Comparison of ENCODE assay signal across 9 mouse cellular contexts in the genomic region with DNA sequence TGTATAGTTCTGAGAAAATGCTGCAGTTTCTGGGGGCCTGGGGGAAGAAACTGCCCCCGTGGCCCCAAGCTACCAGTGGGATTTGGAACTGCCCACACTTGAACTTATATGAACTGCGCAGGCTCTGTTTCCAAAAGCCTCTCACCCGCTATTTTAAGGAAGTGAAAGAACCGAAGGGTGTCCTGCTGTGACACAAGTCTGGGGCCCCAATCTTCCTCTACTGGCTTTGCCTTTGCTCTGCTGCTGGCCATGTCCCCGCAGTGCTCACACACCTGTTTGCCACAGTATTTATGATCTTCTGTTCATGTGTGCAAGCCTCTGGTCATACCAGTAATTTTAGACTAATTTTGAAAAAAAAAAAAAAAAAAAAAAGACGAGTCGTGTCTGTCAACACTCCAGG. TPM values are rescaled to one million over a fixed set of nuclear protein-coding genes. Genes with fewer than 3 reads are reported as not detected.
DNase-seq lines count a peak whose midpoint lies in the region; ATAC-seq lines count a peak whose summit lies in the region.
"Had no signal": no experiment of that assay in that cellular context is flagged by ENCODE, and none has a peak within 500 bp of the region (broad histone marks: within the 10 kb centered on the region; RNA-seq: fewer than 3 reads in every experiment).

No protein-coding gene starts in this region.

- no peaks in the 10 kb centered on the region for H3K27me3 ChIP-seq in heart, embryonic 14.5 days (ENCODE audit: control insufficient read depth, insufficient read depth, low read length)
- H3K27me3 ChIP-seq in liver, embryonic 16.5 days (ENCODE audit: control insufficient read depth, insufficient read depth, low read depth, low read length): no peaks in the 10 kb centered on the region

- H3K4me3 ChIP-seq in heart, embryonic 14.5 days (ENCODE audit: control insufficient read depth in 1 of 2, insufficient read depth in 1 of 2, low read depth in 1 of 2, low read length in 2 of 2): peak overlapping the region in 1 of 2 experiments; percentile 54; a peak in 2 of 4 replicates
- H3K4me3 ChIP-seq in liver, embryonic 16.5 days (ENCODE audit: low read depth, low read length): peak overlapping the region; percentile 62; the same call in 1 of the 2 replicates

- 0 out of 2 replicates have a peak, but pooled peaks cover 4% of the 10 kb centered on the region for H3K36me3 ChIP-seq in heart, embryonic 14.5 days (ENCODE audit: control insufficient read depth, insufficient read depth, low read length)
- no peaks in the 10 kb centered on the region for H3K36me3 ChIP-seq in liver, embryonic 16.5 days (ENCODE audit: control insufficient read depth, insufficient read depth)

- 28% methylated on average over 7 of the region's 7 CpGs for WGBS in heart, embryonic 14.5 days
- 10% methylated on average over 7 of the region's 7 CpGs for WGBS in liver, embryonic 16.5 days (ENCODE audit: insufficient replicate concordance)

- H3K27ac ChIP-seq in heart, embryonic 14.5 days (replicated peaks in 1 of 2; ENCODE audit: control insufficient read depth in 1 of 2, insufficient read depth in 1 of 2, low read depth in 2 of 2, low read length in 2 of 2): 0 out of 4 replicates have a peak overlapping the region, but pooled peaks of 1 of the 2 experiments have one; percentile 33
- H3K27ac ChIP-seq in liver, embryonic 16.5 days (ENCODE audit: low read length): peak overlapping the region; percentile 79

- DNase-seq in A20 (ENCODE audit: low read depth, low spot score) (peak; percentile 90), ES-CJ7 (ENCODE audit: low read depth, low spot score) (peak; percentile 28)
- DNase-seq in spleen, adult 12 weeks (ENCODE audit: low spot score): peak; percentile 5
- DNase-seq in adrenal gland, adult 2 months: no peak
- DNase-seq in testis, postnatal 10 days (ENCODE audit: low spot score): no peak
- DNase-seq in yolk sac, embryonic 10.5 days (ENCODE audit: low spot score): no peak

- no peak for ATAC-seq in heart, embryonic 14.5 days (ENCODE audit: insufficient number of reproducible peaks, insufficient read depth, low FRiP score, low read depth)
- no peak for ATAC-seq in liver, embryonic 16.5 days (ENCODE audit: low read depth)

- H3K4me2 ChIP-seq in heart, embryonic 14.5 days (ENCODE audit: low read length): peak overlapping the region; percentile 95
- peak overlapping the region; percentile 70 for H3K4me2 ChIP-seq in liver, embryonic 16.5 days (ENCODE audit: low read depth, low read length)

- peaks cover 3 to 10% of the 10 kb centered on the region in 2 experiments; a peak in 1 of 4 replicates for H3K4me1 ChIP-seq in heart, embryonic 14.5 days (ENCODE audit: control insufficient read depth in 2 of 2, insufficient read depth in 2 of 2, low read length in 2 of 2)
- no peaks in the 10 kb centered on the region; the same call in 1 of the 2 replicates for H3K4me1 ChIP-seq in liver, embryonic 16.5 days (ENCODE audit: control insufficient read depth, low read depth, low read length)

- H3K9ac ChIP-seq in heart, embryonic 14.5 days (ENCODE audit: low read length): peak overlapping the region; percentile 72; the same call in 1 of the 2 replicates
- H3K9ac ChIP-seq in liver, embryonic 16.5 days (ENCODE audit: low read depth, low read length): no peak overlapping the region

- no peaks in the 10 kb centered on the region for H3K9me3 ChIP-seq in heart, embryonic 14.5 days (ENCODE audit: control insufficient read depth, low read length)
- H3K9me3 ChIP-seq in liver, embryonic 16.5 days (replicated peaks; ENCODE audit: control insufficient read depth, low read length): no peaks in the 10 kb centered on the region

RNA-seq across cellular contexts. Expression of a gene that starts 1.1 kb away (rescaled TPM):
- polyA plus RNA-seq in heart, embryonic 14.5 days (2014; fragmentation: Nextera tagmentation; extraction: Ambion mirVana): 6.0 and 7.3 TPM in 2 replicates
- polyA plus RNA-seq in liver, embryonic 16.5 days (2015; fragmentation: Nextera tagmentation; extraction: Ambion mirVana): 4.2 and 4.6 TPM in 2 replicates
- 1 to 10 TPM; 3.5 to 7.5 TPM for total RNA-seq in adrenal gland, adult 2 months (2021)
- 1.5 and 2.2 TPM in 2 replicates for polyA plus RNA-seq in adrenal gland, adult 2 months (2012; rRNA removed)

RNA-seq across cellular contexts. Expression of a gene that starts 26.7 kb away (rescaled TPM):
- 6.0 and 8.0 TPM in 2 replicates for polyA plus RNA-seq in heart, embryonic 14.5 days (2014; fragmentation: Nextera tagmentation; extraction: Ambion mirVana)
- polyA plus RNA-seq in liver, embryonic 16.5 days (2015; fragmentation: Nextera tagmentation; extraction: Ambion mirVana): 1.0 and 1.3 TPM in 2 replicates
- 10 to 100 TPM in 1 of 2 experiments, 1 to 10 TPM in 1; 8.0 to 12.3 TPM for total RNA-seq in adrenal gland, adult 2 months (2021)
- polyA plus RNA-seq in adrenal gland, adult 2 months (2012; rRNA removed): 2.6 and 3.1 TPM in 2 replicates

RNA-seq across cellular contexts. Expression of a gene that starts 31.1 kb away (rescaled TPM):
- polyA plus RNA-seq in heart, embryonic 14.5 days (2014; fragmentation: Nextera tagmentation; extraction: Ambion mirVana): not detected in 2 replicates
- polyA plus RNA-seq in liver, embryonic 16.5 days (2015; fragmentation: Nextera tagmentation; extraction: Ambion mirVana): not detected in 2 replicates
- total RNA-seq in adrenal gland, adult 2 months (2021): not detected
- not detected in 2 replicates for polyA plus RNA-seq in adrenal gland, adult 2 months (2012; rRNA removed)
- polyA plus RNA-seq: cortical plate, adult 2 months had no signal

Comparison
In these comparisons a context has a peak if more than half of its experiments do, and no peak if none do; other contexts are left out.
1. DNase-seq: peak in A20 (single experiment), ES-CJ7 (single experiment) and spleen, adult 12 weeks (single experiment); none in adrenal gland, adult 2 months (single experiment), testis, postnatal 10 days (single experiment) and yolk sac, embryonic 10.5 days (single experiment).